Mouse (Mus musculus) liver, postnatal 0 days (tissue): ENCODE data around the gene Bpifb1.

Experiments used
- CTCF ChIP-seq: sonication (generic); IDR thresholded peaks from 2 replicates; pipeline ENCODE4 v1.5.1; 2016; ENCODE audit warnings: antibody characterized with exemption, low read depth
- EP300 ChIP-seq: IDR thresholded peaks from 2 replicates; pipeline ENCODE4 v1.6.1; 2016; ENCODE audit warnings: antibody characterized with exemption, low read depth, mild to moderate bottlenecking

- TF ChIP-seq CTCF (no peak), EP300 (no peak)
Measured at GRCm38 (mm10) chr2:154243356-154244036, 52.9 kb downstream of the Bpifb1 start.
